Mouse (Mus musculus): ENCODE measurements around the gene Rbbp5.
"Not testable (repeated sequence)": the region's sequence is repeated elsewhere in the genome, so short reads cannot be mapped to it uniquely, and the experiment has no call there.

Rbbp5 gene

GRCm38 (mm10) chr1:132476928-132477691 lies at the start of gene Rbbp5:
TSS of gene Rbbp5 (plus strand) at chr1:132477365.
- DNase-seq, result peak; percentile 83

- no peak for DNase-seq
These were observed 46.3 kb upstream of the Rbbp5 start for GRCm38 (mm10) chr1:132430818-132431217.

- DNase-seq, result peak; percentile 41
These were observed 45.4 kb upstream of the Rbbp5 start for GRCm38 (mm10) chr1:132431716-132432115.

- no peak for DNase-seq
These were observed 43.8 kb upstream of the Rbbp5 start for GRCm38 (mm10) chr1:132433349-132433748.

- DNase-seq, result no peak
These were observed 43.1 kb upstream of the Rbbp5 start for GRCm38 (mm10) chr1:132434032-132434431.

GRCm38 (mm10) chr1:132436320-132436958 lies 40.7 kb upstream of the Rbbp5 start:
- DNase-seq, result no peak

- DNase-seq, result no peak
These were observed 40.2 kb upstream of the Rbbp5 start for GRCm38 (mm10) chr1:132436960-132437359.

- no peak for DNase-seq
These were observed 39.8 kb upstream of the Rbbp5 start for GRCm38 (mm10) chr1:132437389-132437788.

- no peak for DNase-seq
These were observed 36.2 kb upstream of the Rbbp5 start for GRCm38 (mm10) chr1:132440896-132441435.

GRCm38 (mm10) chr1:132449742-132450141 lies 27.4 kb upstream of the Rbbp5 start:
- no peak for DNase-seq

GRCm38 (mm10) chr1:132464651-132465050 lies 12.5 kb upstream of the Rbbp5 start:
- DNase-seq, result no peak

GRCm38 (mm10) chr1:132468926-132469325 lies 8.2 kb upstream of the Rbbp5 start:
- no peak for DNase-seq

GRCm38 (mm10) chr1:132469519-132469918 lies 7.6 kb upstream of the Rbbp5 start:
- DNase-seq, result no peak

- not testable (repeated sequence) for DNase-seq
These were observed 7.1 kb upstream of the Rbbp5 start for GRCm38 (mm10) chr1:132470031-132470430.

GRCm38 (mm10) chr1:132471032-132471431 lies 6.1 kb upstream of the Rbbp5 start:
- no peak for DNase-seq

GRCm38 (mm10) chr1:132471499-132471898 lies 5.7 kb upstream of the Rbbp5 start:
- DNase-seq, result no peak

GRCm38 (mm10) chr1:132472537-132472936 lies 4.6 kb upstream of the Rbbp5 start:
- no peak for DNase-seq

GRCm38 (mm10) chr1:132474496-132474895 lies 2.7 kb upstream of the Rbbp5 start:
- DNase-seq, result no peak

- DNase-seq, result no peak
These were observed 614 bp upstream of the Rbbp5 start for GRCm38 (mm10) chr1:132476575-132476927.

GRCm38 (mm10) chr1:132479438-132479837 lies 2.3 kb downstream of the Rbbp5 start:
- DNase-seq, result no peak

- no peak for DNase-seq
These were observed 4.5 kb downstream of the Rbbp5 start for GRCm38 (mm10) chr1:132481619-132482018.

- DNase-seq, result no peak
These were observed 6.1 kb downstream of the Rbbp5 start for GRCm38 (mm10) chr1:132483234-132483633.

GRCm38 (mm10) chr1:132483759-132484158 lies 6.6 kb downstream of the Rbbp5 start:
- DNase-seq, result no peak

- DNase-seq, result peak; percentile 15
These were observed 23.4 kb downstream of the Rbbp5 start for GRCm38 (mm10) chr1:132500535-132500934.
